Mouse (Mus musculus): Measurements from ENCODE around the gene Sphk1. TPM values are rescaled to one million over a fixed set of nuclear protein-coding genes. Genes with fewer than 3 reads are reported as not detected.

Sphk1 gene
- polyA plus RNA-seq, 1 experiment from 2014 or later: 3.7 TPM

DNA sequence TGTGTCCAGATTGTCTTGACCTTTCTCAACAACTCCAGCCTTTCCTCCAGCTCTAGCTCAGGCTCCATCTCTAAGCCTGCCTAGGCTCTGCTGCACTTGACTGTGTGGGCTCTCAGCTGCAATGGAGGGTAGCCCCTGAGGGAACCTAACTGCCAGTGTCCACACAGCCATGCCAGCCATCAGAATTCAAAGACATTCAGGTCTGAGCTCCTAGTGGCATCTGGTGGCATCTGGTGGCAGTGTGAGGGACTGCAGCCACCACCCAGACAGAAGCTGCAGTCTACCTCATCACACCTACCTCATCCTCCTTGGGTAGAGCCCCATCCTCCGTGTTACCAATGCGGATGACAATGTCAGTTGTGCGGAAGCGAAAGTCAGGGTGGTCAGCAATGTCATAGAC is 12.4 kb downstream of the Sphk1 start:
- no peak for ATAC-seq (ENCODE audit: low FRiP score, low TSS enrichment)
- H3K4me2 ChIP-seq (replicated peaks; ENCODE audit: low read depth, low read length): no peak overlapping the region
- no peak overlapping the region for H3K4me3 ChIP-seq (ENCODE audit: low read length)
- H3K9ac ChIP-seq (ENCODE audit: low read depth, low read length): no peak overlapping the region
- no peaks in the 10 kb centered on the region for H3K27me3 ChIP-seq (ENCODE audit: control insufficient read depth, insufficient read depth, low read length)
- 84% methylated on average over 4 of the region's 4 CpGs for WGBS
- H3K9me3 ChIP-seq (ENCODE audit: control insufficient read depth, low read length): no peaks in the 10 kb centered on the region
- no peak overlapping the region for H3K27ac ChIP-seq (ENCODE audit: low read depth, low read length)
- peaks cover 93% of the 10 kb centered on the region for H3K36me3 ChIP-seq (ENCODE audit: control insufficient read depth, insufficient read depth, low read length)
- no peaks in the 10 kb centered on the region for H3K4me1 ChIP-seq (ENCODE audit: control insufficient read depth, insufficient read depth, low read length)

DNA sequence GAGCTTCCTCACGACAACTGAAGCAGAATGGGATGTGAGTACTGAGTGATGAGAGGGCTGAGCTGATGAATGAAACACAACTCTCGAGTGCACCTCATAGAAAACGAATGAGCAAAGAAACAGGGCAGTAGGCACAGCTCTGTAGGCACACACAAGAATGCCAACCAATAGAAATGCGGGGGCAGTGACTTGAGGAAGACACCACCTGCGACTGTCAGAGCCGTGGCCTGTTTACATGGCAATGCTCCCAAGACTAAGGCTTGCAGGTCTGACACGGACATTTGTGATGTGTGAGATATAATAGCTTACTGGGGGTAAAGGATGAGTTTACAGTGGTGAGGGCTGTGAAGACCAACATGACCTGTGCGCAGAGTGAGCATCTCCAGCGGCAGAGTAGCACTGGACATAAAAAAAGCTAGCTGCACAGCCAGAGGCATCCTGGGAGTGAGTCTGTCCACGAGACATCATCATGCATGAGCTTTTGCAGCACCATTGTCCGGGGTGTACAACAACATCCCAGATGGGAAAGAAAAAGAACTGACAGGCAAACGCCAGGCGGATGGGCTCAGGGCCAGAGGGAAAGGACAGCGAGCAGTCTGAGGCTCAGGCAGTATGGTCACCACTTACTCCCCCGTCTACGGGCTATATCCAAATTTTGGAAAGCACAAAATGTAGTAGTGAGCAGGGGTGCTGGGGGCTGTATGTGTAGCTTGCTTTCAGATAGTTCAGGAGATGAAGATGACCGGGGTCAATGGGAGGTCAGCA is 16.8 kb downstream of the Sphk1 start:
- Histone ChIP-seq H3K4me3 (ENCODE audit: low read length) (no peak overlapping the region), H3K9ac (ENCODE audit: low read depth, low read length) (no peak overlapping the region), H3K4me1 (ENCODE audit: control insufficient read depth, insufficient read depth, low read length) (peaks cover 5% of the 10 kb centered on the region; the same call in 1 of the 2 replicates), H3K36me3 (ENCODE audit: control insufficient read depth, insufficient read depth, low read length) (peaks cover 52% of the 10 kb centered on the region), H3K27me3 (ENCODE audit: control insufficient read depth, insufficient read depth, low read length) (no peaks in the 10 kb centered on the region), H3K27ac (ENCODE audit: low read depth, low read length) (no peak overlapping the region), H3K4me2 (replicated peaks; ENCODE audit: low read depth, low read length) (no peak overlapping the region), H3K9me3 (ENCODE audit: control insufficient read depth, low read length) (no peaks in the 10 kb centered on the region)
- 86% methylated on average over 17 of the region's 17 CpGs for WGBS
- ATAC-seq (ENCODE audit: low FRiP score, low TSS enrichment): no peak

DNA sequence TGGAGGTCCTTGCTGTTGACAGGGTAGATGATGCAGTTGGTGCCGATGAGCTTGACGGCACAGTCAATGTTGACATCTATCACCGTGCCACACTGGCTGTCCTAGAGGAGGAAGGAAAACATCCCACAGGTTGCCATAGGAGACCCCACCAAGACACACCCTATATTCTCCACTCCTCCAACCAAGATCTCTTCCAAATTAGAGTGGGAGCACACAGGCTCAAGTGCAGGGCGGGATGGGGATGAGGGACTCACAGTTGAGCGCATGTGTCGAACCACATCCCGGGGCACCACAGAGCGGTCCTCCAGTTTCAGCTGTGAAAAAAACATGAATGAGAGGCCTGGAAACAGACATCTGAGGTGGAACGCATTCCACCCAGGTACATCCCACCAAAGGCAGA is 18.1 kb downstream of the Sphk1 start:
- Histone ChIP-seq H3K36me3 (ENCODE audit: control insufficient read depth, insufficient read depth, low read length) (peaks cover 39% of the 10 kb centered on the region), H3K27me3 (ENCODE audit: control insufficient read depth, insufficient read depth, low read length) (no peaks in the 10 kb centered on the region), H3K27ac (ENCODE audit: low read depth, low read length) (no peak overlapping the region), H3K4me3 (ENCODE audit: low read length) (no peak overlapping the region), H3K9me3 (ENCODE audit: control insufficient read depth, low read length) (no peaks in the 10 kb centered on the region), H3K4me2 (replicated peaks; ENCODE audit: low read depth, low read length) (no peak overlapping the region), H3K4me1 (ENCODE audit: control insufficient read depth, insufficient read depth, low read length) (peaks cover 5% of the 10 kb centered on the region; the same call in 1 of the 2 replicates), H3K9ac (ENCODE audit: low read depth, low read length) (no peak overlapping the region)
- ATAC-seq (ENCODE audit: low FRiP score, low TSS enrichment): no peak
- WGBS: 93% methylated on average over 9 of the region's 9 CpGs

DNA sequence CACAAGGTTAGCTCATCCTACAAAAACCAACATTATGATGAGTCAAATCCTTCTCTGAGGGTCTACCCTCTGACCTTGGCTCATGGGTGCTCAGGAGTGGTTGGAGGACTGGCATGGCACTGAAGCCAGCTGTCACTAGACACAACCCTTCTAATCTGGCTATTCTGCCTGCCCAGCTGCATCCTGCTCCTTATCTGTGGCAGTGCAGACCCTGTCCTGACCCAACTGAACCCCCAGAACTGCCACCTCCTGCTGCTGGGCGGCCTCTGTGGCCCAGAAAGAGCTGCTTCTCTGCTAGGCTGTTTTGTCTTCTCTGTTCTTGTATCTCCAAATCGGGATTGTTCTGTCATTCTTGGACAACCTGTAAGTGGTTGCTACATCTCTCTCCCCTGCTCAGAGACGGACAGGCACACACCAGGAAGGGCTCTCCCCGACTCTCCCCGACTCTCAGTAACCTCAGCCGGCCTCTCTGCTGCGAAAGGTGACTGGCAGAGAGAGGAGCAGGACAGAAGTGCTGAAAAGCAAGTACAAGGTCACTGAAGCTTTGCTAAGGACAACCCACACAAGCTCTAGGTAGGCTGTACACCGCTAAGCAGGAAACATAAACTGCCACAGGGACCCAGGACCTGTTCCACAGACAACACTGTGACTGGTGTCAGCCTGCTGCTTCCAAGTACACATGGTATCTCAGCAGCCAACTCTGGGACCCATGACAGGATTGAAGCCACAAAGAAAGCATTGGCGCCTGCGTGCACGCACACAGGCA is 18.7 kb downstream of the Sphk1 start:
- no peak for ATAC-seq (ENCODE audit: low FRiP score, low TSS enrichment)
- Histone ChIP-seq H3K9ac (ENCODE audit: low read depth, low read length) (no peak overlapping the region), H3K4me3 (ENCODE audit: low read length) (no peak overlapping the region), H3K36me3 (ENCODE audit: control insufficient read depth, insufficient read depth, low read length) (peaks cover 33% of the 10 kb centered on the region), H3K4me2 (replicated peaks; ENCODE audit: low read depth, low read length) (no peak overlapping the region), H3K27me3 (ENCODE audit: control insufficient read depth, insufficient read depth, low read length) (no peaks in the 10 kb centered on the region), H3K4me1 (ENCODE audit: control insufficient read depth, insufficient read depth, low read length) (peaks cover 7% of the 10 kb centered on the region; the same call in 1 of the 2 replicates), H3K9me3 (ENCODE audit: control insufficient read depth, low read length) (no peaks in the 10 kb centered on the region), H3K27ac (ENCODE audit: low read depth, low read length) (no peak overlapping the region)
- 79% methylated on average over 11 of the region's 11 CpGs for WGBS

DNA sequence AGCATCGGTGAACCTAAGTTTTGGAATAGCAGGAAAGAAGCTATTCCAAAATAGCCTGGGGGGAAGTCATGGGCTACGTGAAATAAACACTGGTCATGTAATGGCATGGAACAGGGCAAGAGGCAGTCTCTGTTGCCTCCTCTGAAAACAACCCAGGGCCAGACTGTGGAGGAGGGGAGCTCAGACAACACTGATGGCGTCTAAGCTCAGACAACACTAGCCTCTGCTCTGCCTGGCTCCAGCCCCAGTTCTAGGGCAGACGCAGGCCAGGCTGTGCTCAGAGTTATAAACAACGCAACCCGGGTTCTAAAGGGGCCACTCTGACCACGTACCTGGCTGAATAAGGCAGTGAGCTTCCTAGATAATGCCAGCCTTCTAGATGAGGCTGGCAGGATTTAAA is 20.0 kb downstream of the Sphk1 start:
- whole genome bisulfite sequencing: 58% methylated on average over 7 of the region's 7 CpGs
- Histone ChIP-seq H3K9ac (ENCODE audit: low read depth, low read length) (no peak overlapping the region), H3K36me3 (ENCODE audit: control insufficient read depth, insufficient read depth, low read length) (peaks cover 20% of the 10 kb centered on the region), H3K4me3 (ENCODE audit: low read length) (no peak overlapping the region), H3K27me3 (ENCODE audit: control insufficient read depth, insufficient read depth, low read length) (no peaks in the 10 kb centered on the region), H3K4me1 (ENCODE audit: control insufficient read depth, insufficient read depth, low read length) (peaks cover 11% of the 10 kb centered on the region; the same call in 1 of the 2 replicates), H3K27ac (ENCODE audit: low read depth, low read length) (no peak overlapping the region), H3K4me2 (replicated peaks; ENCODE audit: low read depth, low read length) (no peak overlapping the region), H3K9me3 (ENCODE audit: control insufficient read depth, low read length) (no peaks in the 10 kb centered on the region)
- no peak for ATAC-seq (ENCODE audit: low FRiP score, low TSS enrichment)

DNA sequence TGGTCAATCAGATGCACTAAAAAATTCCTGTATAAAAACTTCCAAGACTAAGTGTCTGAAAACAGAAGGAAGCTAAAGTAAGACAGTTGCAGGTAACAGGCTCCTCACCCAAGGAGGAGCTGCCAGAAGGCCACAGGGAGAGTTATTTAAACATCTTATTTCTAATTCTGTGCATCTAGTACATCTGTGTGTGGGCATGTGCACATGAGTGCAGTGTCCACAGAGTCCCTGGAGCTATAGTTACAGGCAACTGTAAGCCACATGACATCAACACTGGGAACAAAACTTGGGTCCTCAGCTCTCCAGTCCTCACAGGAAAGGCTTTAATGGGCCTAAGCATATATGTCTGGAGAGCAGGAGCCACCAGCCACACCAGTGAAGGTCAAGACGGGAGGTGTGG is 21.5 kb downstream of the Sphk1 start:
- Histone ChIP-seq H3K4me1 (ENCODE audit: control insufficient read depth, insufficient read depth, low read length) (peaks cover 19% of the 10 kb centered on the region; the same call in 1 of the 2 replicates), H3K27ac (ENCODE audit: low read depth, low read length) (no peak overlapping the region), H3K4me2 (replicated peaks; ENCODE audit: low read depth, low read length) (no peak overlapping the region), H3K9me3 (ENCODE audit: control insufficient read depth, low read length) (no peaks in the 10 kb centered on the region), H3K9ac (ENCODE audit: low read depth, low read length) (no peak overlapping the region), H3K27me3 (ENCODE audit: control insufficient read depth, insufficient read depth, low read length) (no peaks in the 10 kb centered on the region), H3K4me3 (ENCODE audit: low read length) (no peak overlapping the region), H3K36me3 (ENCODE audit: control insufficient read depth, insufficient read depth, low read length) (0 out of 2 replicates have a peak, but pooled peaks cover 5% of the 10 kb centered on the region)
- 58% methylated on average over 1 of the region's 1 CpGs for WGBS
- ATAC-seq (ENCODE audit: low FRiP score, low TSS enrichment): no peak

DNA sequence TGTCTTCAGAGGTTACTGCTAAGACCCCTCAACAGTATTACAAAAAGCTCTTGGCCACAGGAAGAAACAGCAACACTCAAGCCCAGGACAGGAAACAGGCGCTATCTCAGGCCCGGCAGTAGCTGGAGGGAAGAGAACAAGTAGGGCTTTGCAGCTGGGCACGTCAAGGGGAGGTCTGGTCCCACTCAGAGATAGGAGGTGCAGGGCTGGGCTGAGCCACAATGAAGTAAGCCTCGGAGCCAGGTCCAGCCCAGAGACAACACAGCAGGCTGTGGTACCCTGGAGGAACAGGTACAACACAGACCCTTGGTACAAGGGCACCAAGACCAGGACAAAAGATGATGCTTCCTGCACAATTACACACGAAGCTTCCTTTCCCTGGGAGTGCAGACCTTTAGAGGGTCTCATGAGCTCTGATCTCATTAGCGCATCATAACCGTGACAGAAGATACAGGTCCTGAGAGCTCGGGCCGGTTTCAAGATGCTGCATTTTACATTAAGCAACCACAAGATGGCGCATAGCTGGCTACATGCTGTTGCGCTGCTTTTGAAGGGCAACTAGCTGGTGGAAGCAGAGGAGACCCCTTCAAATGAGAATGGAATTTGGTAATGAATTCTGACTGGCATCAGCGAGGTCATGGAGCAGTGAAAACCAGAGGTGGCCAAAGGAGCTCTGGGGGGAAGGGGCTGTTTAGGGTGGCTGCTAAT is 23.6 kb downstream of the Sphk1 start:
- no peak overlapping the region for H3K27ac ChIP-seq (ENCODE audit: low read depth, low read length)
- H3K4me3 ChIP-seq (ENCODE audit: low read length): no peak overlapping the region
- no peaks in the 10 kb centered on the region for H3K27me3 ChIP-seq (ENCODE audit: control insufficient read depth, insufficient read depth, low read length)
- H3K36me3 ChIP-seq (ENCODE audit: control insufficient read depth, insufficient read depth, low read length): no peaks in the 10 kb centered on the region
- no peak for ATAC-seq (ENCODE audit: low FRiP score, low TSS enrichment)
- H3K4me2 ChIP-seq (replicated peaks; ENCODE audit: low read depth, low read length): no peak overlapping the region
- H3K9me3 ChIP-seq (ENCODE audit: control insufficient read depth, low read length): no peaks in the 10 kb centered on the region
- H3K4me1 ChIP-seq (ENCODE audit: control insufficient read depth, insufficient read depth, low read length): peaks cover 19% of the 10 kb centered on the region; the same call in 1 of the 2 replicates
- no peak overlapping the region for H3K9ac ChIP-seq (ENCODE audit: low read depth, low read length)
- 46% methylated on average over 12 of the region's 12 CpGs for WGBS

DNA sequence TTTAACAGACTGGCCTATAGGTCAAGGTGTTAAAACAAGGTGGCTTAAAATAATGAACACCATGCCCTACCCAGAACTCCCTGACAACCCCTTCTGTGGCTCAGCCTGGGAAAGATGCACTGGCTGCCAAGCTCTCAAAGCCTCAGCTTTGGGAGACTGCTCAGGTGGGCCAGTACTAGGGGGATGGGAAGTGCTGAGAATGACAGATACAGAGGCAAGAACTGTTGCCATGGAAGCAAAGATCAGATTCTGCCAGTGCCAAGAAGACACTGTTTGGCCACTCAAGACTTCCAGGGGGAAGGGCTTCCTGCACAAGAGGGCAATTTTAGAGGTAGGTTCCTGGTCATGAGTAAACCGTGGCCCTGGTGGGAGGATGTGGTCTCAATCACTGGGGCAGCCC is 24.8 kb downstream of the Sphk1 start:
- ATAC-seq (ENCODE audit: low FRiP score, low TSS enrichment): no peak
- no peaks in the 10 kb centered on the region for H3K27me3 ChIP-seq (ENCODE audit: control insufficient read depth, insufficient read depth, low read length)
- no peaks in the 10 kb centered on the region for H3K36me3 ChIP-seq (ENCODE audit: control insufficient read depth, insufficient read depth, low read length)
- H3K27ac ChIP-seq (ENCODE audit: low read depth, low read length): no peak overlapping the region
- 35% methylated on average over 1 of the region's 1 CpGs for WGBS
- peaks cover 19% of the 10 kb centered on the region; the same call in 1 of the 2 replicates for H3K4me1 ChIP-seq (ENCODE audit: control insufficient read depth, insufficient read depth, low read length)
- H3K4me3 ChIP-seq (ENCODE audit: low read length): no peak overlapping the region
- no peak overlapping the region for H3K9ac ChIP-seq (ENCODE audit: low read depth, low read length)
- H3K9me3 ChIP-seq (ENCODE audit: control insufficient read depth, low read length): no peaks in the 10 kb centered on the region
- no peak overlapping the region for H3K4me2 ChIP-seq (replicated peaks; ENCODE audit: low read depth, low read length)

Measured in kidney, embryonic 14.5 days (tissue).